Mouse (Mus musculus) CH12.LX (cell line): Measurements from ENCODE around the gene 2810408A11Rik. TPM values are rescaled to one million over a fixed set of nuclear protein-coding genes. Genes with fewer than 3 reads are reported as not detected.

Experiments
- DNase-seq: peaks from one replicate; pipeline ENCODE4 v3.0.0-alpha.2; 2013; ENCODE audit errors: extremely low read depth
- H3K27ac ChIP-seq: 2 replicates; pipeline ENCODE4 v1.5.1; 2012; ENCODE audit warnings: low read depth, mild to moderate bottlenecking, control low read depth, moderate library complexity; ENCODE audit not compliant: insufficient read depth
- H3K27me3 ChIP-seq: replicated peaks from 2 replicates; pipeline ENCODE3; 2012; ENCODE audit warnings: inconsistent platforms
- H3K36me3 ChIP-seq, 2 experiments: replicated peaks in 1 of 2; 2 replicates each; pipeline versions ENCODE3 to v1.6.1; 2012; ENCODE audit warnings: inconsistent platforms in 1 of 2, low read length in 1 of 2, mild to moderate bottlenecking in 1 of 2, mixed read lengths in 1 of 2, moderate library complexity in 1 of 2; ENCODE audit not compliant: control insufficient read depth in 1 of 2, insufficient read depth in 1 of 2
- H3K4me1 ChIP-seq, 2 experiments: 2 replicates each; pipeline ENCODE4 v1.6.1; 2012; ENCODE audit warnings: inconsistent platforms in 1 of 2, moderate library complexity in 1 of 2; ENCODE audit not compliant: insufficient read depth in 2 of 2, control insufficient read depth in 1 of 2
- H3K4me2 ChIP-seq: 2 replicates; pipeline ENCODE4 v1.6.1; 2012; ENCODE audit warnings: low read depth, mild to moderate bottlenecking, control low read depth; ENCODE audit not compliant: poor library complexity, insufficient read depth, severe bottlenecking
- H3K4me3 ChIP-seq, 3 experiments: fragments of 150-350 bp in 1 of 3; sonication (generic) in 1 of 3; replicated peaks in 1 of 3; 2 replicates each; pipeline versions ENCODE3 to v1.5.1; 2011 to 2012; ENCODE audit warnings: low read depth in 2 of 3, low read length in 2 of 3, mild to moderate bottlenecking in 2 of 3, moderate library complexity in 2 of 3, control low read depth in 1 of 3, improper control_type of control experiment in 1 of 3, inconsistent platforms in 1 of 3, mixed read lengths in 1 of 3; ENCODE audit not compliant: poor library complexity in 1 of 3
- H3K79me2 ChIP-seq: replicated peaks from 2 replicates; pipeline ENCODE4 v1.6.1; 2012; ENCODE audit warnings: mild to moderate bottlenecking, moderate library complexity; ENCODE audit not compliant: control insufficient read depth, poor library complexity, insufficient read depth, severe bottlenecking; ENCODE audit errors: extremely low read depth
- H3K9ac ChIP-seq: 2 replicates; pipeline ENCODE4 v1.6.1; 2012; ENCODE audit warnings: low read depth, mild to moderate bottlenecking, control low read depth, moderate library complexity; ENCODE audit not compliant: insufficient read depth
- H3K9me3 ChIP-seq: replicated peaks from 2 replicates; pipeline ENCODE3; 2012; ENCODE audit warnings: low read length, inconsistent platforms, mixed read lengths
- BHLHE40 ChIP-seq: IDR thresholded peaks from 2 replicates; pipeline ENCODE4 v1.6.1; 2011; ENCODE audit warnings: mild to moderate bottlenecking, low read depth, low read length, improper control_type of control experiment
- CTCF ChIP-seq, 2 experiments: IDR thresholded peaks in 1 of 2; conservative IDR thresholded peaks in 1 of 2; 2 replicates each; pipeline ENCODE4 v1.5.1; 2011 to 2012; ENCODE audit warnings: low read depth in 2 of 2, low read length in 2 of 2, improper control_type of control experiment in 1 of 2, inconsistent platforms in 1 of 2, mild to moderate bottlenecking in 1 of 2, moderate library complexity in 1 of 2
- ETS1 ChIP-seq: conservative IDR thresholded peaks from 2 replicates; pipeline ENCODE4 v1.6.1; 2012; ENCODE audit warnings: low read depth, mild to moderate bottlenecking, inconsistent platforms, low read length, improper control_type of control experiment, moderate library complexity
- GABPA ChIP-seq: IDR thresholded peaks from 2 replicates; pipeline ENCODE4 v1.6.1; 2012; ENCODE audit warnings: low read depth, low read length, improper control_type of control experiment, inconsistent platforms; ENCODE audit not compliant: insufficient replicate concordance
- HCFC1 ChIP-seq: IDR thresholded peaks from 2 replicates; pipeline ENCODE4 v1.6.1; 2012; ENCODE audit warnings: low read depth, mild to moderate bottlenecking, inconsistent platforms, low read length, improper control_type of control experiment
- IRF4 ChIP-seq: IDR thresholded peaks from 2 replicates; pipeline ENCODE4 v1.6.1; 2014; ENCODE audit warnings: low read depth, mild to moderate bottlenecking, inconsistent platforms, low read length, improper control_type of control experiment
- JUN ChIP-seq: IDR thresholded peaks from 2 replicates; pipeline ENCODE4 v1.6.1; 2011; ENCODE audit warnings: low read depth, mild to moderate bottlenecking, low read length, improper control_type of control experiment, moderate library complexity; ENCODE audit not compliant: insufficient read depth
- MXI1 ChIP-seq: IDR thresholded peaks from 2 replicates; pipeline ENCODE4 v1.6.1; 2011; ENCODE audit warnings: mild to moderate bottlenecking, low read depth, low read length, improper control_type of control experiment
- NELFE ChIP-seq: IDR thresholded peaks from 2 replicates; pipeline ENCODE4 v1.6.1; 2011; ENCODE audit warnings: low read depth, low read length, improper control_type of control experiment
- POLR2A ChIP-seq: IDR thresholded peaks from 2 replicates; pipeline ENCODE4 v1.6.1; 2011; ENCODE audit warnings: low read depth, mild to moderate bottlenecking, improper control_type of control experiment, low read length
- RAD21 ChIP-seq: IDR thresholded peaks from 2 replicates; pipeline ENCODE4 v1.6.1; 2011; ENCODE audit warnings: low read depth, mild to moderate bottlenecking, low read length, improper control_type of control experiment, moderate library complexity
- SMC3 ChIP-seq: IDR thresholded peaks from 2 replicates; pipeline ENCODE4 v1.6.1; 2011; ENCODE audit warnings: low read depth, low read length, improper control_type of control experiment
- UBTF ChIP-seq: IDR thresholded peaks from 2 replicates; pipeline ENCODE4 v1.6.1; 2012; ENCODE audit warnings: low read depth, mild to moderate bottlenecking, inconsistent platforms, low read length, improper control_type of control experiment, moderate library complexity
- USF1 ChIP-seq: IDR thresholded peaks from 2 replicates; pipeline ENCODE4 v1.6.1; 2014; ENCODE audit warnings: low read depth, mild to moderate bottlenecking, inconsistent platforms, low read length, improper control_type of control experiment
- ZMIZ1 ChIP-seq: IDR thresholded peaks from 2 replicates; pipeline ENCODE4 v1.6.1; 2012; ENCODE audit warnings: low read depth, mild to moderate bottlenecking, inconsistent platforms, low read length, improper control_type of control experiment
- ZNF384 ChIP-seq: IDR thresholded peaks from 2 replicates; pipeline ENCODE4 v1.6.1; 2012; ENCODE audit warnings: low read depth, low read length, improper control_type of control experiment, inconsistent platforms
- dilution Hi-C: fragments of 300-500 bp; cut with MboI; formaldehyde crosslinking; loops from 2 replicates; pipeline ENCODE4 v1.14.3; 2020; ENCODE audit warnings: low sequenced_read_pairs; ENCODE audit not compliant: extremely low pct_unique_long_range_greater_than_20kb, extremely low pct_ligation_motif_present
- in situ Hi-C: fragments of 300-500 bp; cut with MboI; formaldehyde crosslinking; loops from 3 replicates; pipeline ENCODE4 v1.14.3; 2019; ENCODE audit warnings: low sequenced_read_pairs, low pct_ligation_motif_present, low pct_unique_long_range_greater_than_20kb, mixed read lengths
- polyA plus RNA-seq: library from polyadenylated mRNA; unstranded; fragments of >175 nt; gene quantifications from 2 replicates; pipeline ENCODE4 v1.2.1, GENCODE M21; 2012; ENCODE audit warnings: low read depth; ENCODE audit not compliant: insufficient read length
- total RNA-seq, 2 experiments: library from RNA; depleted of rRNA; stranded (reverse); fragments of 300-350 nt in 1 of 2; fragments of >200 nt in 1 of 2; gene quantifications; 2 replicates each; pipeline ENCODE4 v1.2.3; 2012 to 2014

2810408A11Rik gene
- total and polyA plus RNA-seq, 3 experiments = 0.33 to 0.86 (median 0.59) TPM

- H3K27me3 ChIP-seq = peaks cover 65% of the 10 kb centered on the region
- H3K4me3 ChIP-seq = no peak overlapping the region
- no peak overlapping the region for H3K9ac ChIP-seq
- no peak for DNase-seq
- in situ Hi-C loops = no loop called here
- H3K79me2 ChIP-seq = no peaks in the 10 kb centered on the region
- H3K27ac ChIP-seq = no peak overlapping the region
- dilution Hi-C loops = no loop called here
- H3K4me1 ChIP-seq = peaks cover 0 to 36% of the 10 kb centered on the region in 2 experiments; a peak in 3 of 4 replicates
- H3K9me3 ChIP-seq = no peaks in the 10 kb centered on the region
- peaks cover 0 to 5% of the 10 kb centered on the region in 2 experiments for H3K36me3 ChIP-seq
- no peak overlapping the region for H3K4me2 ChIP-seq
- TF ChIP-seq POLR2A = no peak
- no peak for TF ChIP-seq ZNF384
- TF ChIP-seq JUN = no peak
Measured at GRCm38 (mm10) chr11:69938401-69938979, 37.7 kb upstream of the 2810408A11Rik start.

- Histone ChIP-seq H3K9me3 (no peaks in the 10 kb centered on the region), H3K36me3 (peaks cover 0 to 2% of the 10 kb centered on the region in 2 experiments), H3K79me2 (no peaks in the 10 kb centered on the region), H3K4me1 (peaks cover 0 to 36% of the 10 kb centered on the region in 2 experiments; a peak in 3 of 4 replicates), H3K27ac (no peak overlapping the region), H3K27me3 (peaks cover 65% of the 10 kb centered on the region), H3K9ac (no peak overlapping the region), H3K4me2 (no peak overlapping the region), H3K4me3 (no peak overlapping the region)
- in situ Hi-C loops = no loop called here
- TF ChIP-seq CTCF (conservative IDR thresholded peaks at IDR 0.05 in 1 of 2, IDR thresholded peaks at IDR 0.05 in 1 of 2; ENCODE audit: low read depth in 2 of 2, low read length in 2 of 2) = no peak
- TF ChIP-seq USF1 = no peak
- TF ChIP-seq UBTF = no peak
- no peak for TF ChIP-seq ETS1
- no peak for TF ChIP-seq HCFC1
- TF ChIP-seq MXI1 = no peak
- TF ChIP-seq NELFE = no peak
- TF ChIP-seq IRF4 = no peak
- TF ChIP-seq GABPA = no peak
- dilution Hi-C loops = no loop called here
- no peak for DNase-seq
Measured at GRCm38 (mm10) chr11:69937834-69938233, 37.0 kb upstream of the 2810408A11Rik start.

- peaks cover 65% of the 10 kb centered on the region for H3K27me3 ChIP-seq
Measured at GRCm38 (mm10) chr11:69937385-69937784, 36.6 kb upstream of the 2810408A11Rik start.

More at GRCm38 (mm10) chr11:69937385-69937784, 36.6 kb upstream of the 2810408A11Rik start:
- in situ Hi-C loops (no loop called here), dilution Hi-C loops (no loop called here)
- H3K36me3 ChIP-seq = no peaks in the 10 kb centered on the region
- H3K4me2 ChIP-seq = no peak overlapping the region
- no peaks in the 10 kb centered on the region for H3K9me3 ChIP-seq
- H3K79me2 ChIP-seq = no peaks in the 10 kb centered on the region
- H3K9ac ChIP-seq = no peak overlapping the region
- H3K27ac ChIP-seq = no peak overlapping the region
- no peak for DNase-seq
- H3K4me3 ChIP-seq = no peak overlapping the region
- H3K4me1 ChIP-seq = peaks cover 0 to 39% of the 10 kb centered on the region in 2 experiments; a peak in 3 of 4 replicates
- TF ChIP-seq IRF4 (no peak), MXI1 (no peak), USF1 (no peak), BHLHE40 (no peak), SMC3 (no peak), JUN (no peak), ZMIZ1 (no peak), ZNF384 (no peak), RAD21 (no peak)
